Mouse (Mus musculus): ENCODE results near the gene Blvrb. TPM values are rescaled to one million over a fixed set of nuclear protein-coding genes. Genes with fewer than 3 reads are reported as not detected.
A peak's percentile ranks its signal among the peaks of the same experiment; 100 is the strongest.

Gene Blvrb
- polyA plus RNA-seq, 1 experiment from 2014 or later: 75.2 TPM

GRCm38 (mm10) chr7:27473835-27474489, 26.2 kb downstream of the Blvrb start:
- Histone ChIP-seq H3K27ac (replicated peaks; ENCODE audit: low read depth, low read length) (peak overlapping the region; percentile 95), H3K9ac (ENCODE audit: low read depth, low read length) (peak overlapping the region; percentile 80), H3K4me2 (ENCODE audit: low read depth, low read length) (peak overlapping the region; percentile 61), H3K27me3 (replicated peaks; ENCODE audit: control insufficient read depth, insufficient read depth, low read length) (no peaks in the 10 kb centered on the region), H3K4me3 (ENCODE audit: low read depth, low read length) (peak overlapping the region; percentile 72), H3K36me3 (ENCODE audit: control insufficient read depth, insufficient read depth, low read length) (peaks cover 15% of the 10 kb centered on the region), H3K4me1 (ENCODE audit: control insufficient read depth, insufficient read depth, low read length) (0 out of 2 replicates have a peak, but pooled peaks cover 5% of the 10 kb centered on the region), H3K9me3 (ENCODE audit: control insufficient read depth, low read length) (no peaks in the 10 kb centered on the region)
- WGBS: under 1% methylated on average over 34 of the region's 34 CpGs
- no peak for ATAC-seq (ENCODE audit: low read depth)
- no peak for DNase-seq (ENCODE audit: low spot score)

- WGBS: 2% methylated on average over 20 of the region's 23 CpGs
- peak; percentile 92 for ATAC-seq (ENCODE audit: low read depth)
These were observed 26.7 kb downstream of the Blvrb start for GRCm38 (mm10) chr7:27474490-27474954.

GRCm38 (mm10) chr7:27475596-27475995, 27.8 kb downstream of the Blvrb start:
- Histone ChIP-seq H3K9me3 (ENCODE audit: control insufficient read depth, low read length) (no peaks in the 10 kb centered on the region), H3K36me3 (ENCODE audit: control insufficient read depth, insufficient read depth, low read length) (peaks cover 15% of the 10 kb centered on the region), H3K4me1 (ENCODE audit: control insufficient read depth, insufficient read depth, low read length) (peaks cover 5% of the 10 kb centered on the region; the same call in 1 of the 2 replicates), H3K9ac (ENCODE audit: low read depth, low read length) (peak overlapping the region; percentile 80; the same call in 1 of the 2 replicates), H3K4me3 (ENCODE audit: low read depth, low read length) (peak overlapping the region; percentile 72; the same call in 1 of the 2 replicates), H3K4me2 (ENCODE audit: low read depth, low read length) (peak overlapping the region; percentile 61), H3K27me3 (replicated peaks; ENCODE audit: control insufficient read depth, insufficient read depth, low read length) (no peaks in the 10 kb centered on the region), H3K27ac (replicated peaks; ENCODE audit: low read depth, low read length) (no peak overlapping the region)
- DNase-seq (ENCODE audit: low spot score): no peak
- WGBS: 92% methylated on average over 2 of the region's 2 CpGs
- ATAC-seq (ENCODE audit: low read depth): no peak

More at GRCm38 (mm10) chr7:27474490-27474954, 26.7 kb downstream of the Blvrb start:
- Histone ChIP-seq H3K4me1 (ENCODE audit: control insufficient read depth, insufficient read depth, low read length) (0 out of 2 replicates have a peak, but pooled peaks cover 5% of the 10 kb centered on the region), H3K27me3 (replicated peaks; ENCODE audit: control insufficient read depth, insufficient read depth, low read length) (no peaks in the 10 kb centered on the region), H3K9me3 (ENCODE audit: control insufficient read depth, low read length) (no peaks in the 10 kb centered on the region), H3K4me3 (ENCODE audit: low read depth, low read length) (peak overlapping the region; percentile 72), H3K36me3 (ENCODE audit: control insufficient read depth, insufficient read depth, low read length) (peaks cover 15% of the 10 kb centered on the region), H3K27ac (replicated peaks; ENCODE audit: low read depth, low read length) (peak overlapping the region; percentile 95), H3K4me2 (ENCODE audit: low read depth, low read length) (peak overlapping the region; percentile 61), H3K9ac (ENCODE audit: low read depth, low read length) (peak overlapping the region; percentile 80)
- peak; percentile 100 for DNase-seq (ENCODE audit: low spot score)

- DNase-seq (ENCODE audit: low spot score): no peak
- no peak overlapping the region for H3K27ac ChIP-seq (replicated peaks; ENCODE audit: low read depth, low read length)
- no peak overlapping the region for H3K4me2 ChIP-seq (ENCODE audit: low read depth, low read length)
- H3K36me3 ChIP-seq (ENCODE audit: control insufficient read depth, insufficient read depth, low read length): peaks cover 15% of the 10 kb centered on the region
- H3K9ac ChIP-seq (ENCODE audit: low read depth, low read length): no peak overlapping the region
- no peak for ATAC-seq (ENCODE audit: low read depth)
- H3K4me3 ChIP-seq (ENCODE audit: low read depth, low read length): no peak overlapping the region
- H3K9me3 ChIP-seq (ENCODE audit: control insufficient read depth, low read length): no peaks in the 10 kb centered on the region
- 97% methylated on average over 14 of the region's 14 CpGs for WGBS
- no peaks in the 10 kb centered on the region for H3K27me3 ChIP-seq (replicated peaks; ENCODE audit: control insufficient read depth, insufficient read depth, low read length)
- peaks cover 6% of the 10 kb centered on the region for H3K4me1 ChIP-seq (ENCODE audit: control insufficient read depth, insufficient read depth, low read length)
These were observed 28.4 kb downstream of the Blvrb start for GRCm38 (mm10) chr7:27476098-27476635.

- Histone ChIP-seq H3K4me1 (ENCODE audit: control insufficient read depth, insufficient read depth, low read length) (peaks cover 12% of the 10 kb centered on the region), H3K9me3 (ENCODE audit: control insufficient read depth, low read length) (no peaks in the 10 kb centered on the region), H3K36me3 (ENCODE audit: control insufficient read depth, insufficient read depth, low read length) (peaks cover 15% of the 10 kb centered on the region), H3K27me3 (replicated peaks; ENCODE audit: control insufficient read depth, insufficient read depth, low read length) (no peaks in the 10 kb centered on the region), H3K4me2 (ENCODE audit: low read depth, low read length) (no peak overlapping the region), H3K27ac (replicated peaks; ENCODE audit: low read depth, low read length) (no peak overlapping the region), H3K4me3 (ENCODE audit: low read depth, low read length) (no peak overlapping the region), H3K9ac (ENCODE audit: low read depth, low read length) (no peak overlapping the region)
- ATAC-seq (ENCODE audit: low read depth) (no peak), DNase-seq (ENCODE audit: low spot score) (no peak)
- WGBS: 90% methylated on average over 7 of the region's 7 CpGs
These were observed 30.8 kb downstream of the Blvrb start for GRCm38 (mm10) chr7:27478561-27478960.

- Histone ChIP-seq H3K4me2 (ENCODE audit: low read depth, low read length) (no peak overlapping the region), H3K27ac (replicated peaks; ENCODE audit: low read depth, low read length) (no peak overlapping the region), H3K4me3 (ENCODE audit: low read depth, low read length) (no peak overlapping the region), H3K4me1 (ENCODE audit: control insufficient read depth, insufficient read depth, low read length) (peaks cover 12% of the 10 kb centered on the region), H3K9ac (ENCODE audit: low read depth, low read length) (no peak overlapping the region), H3K27me3 (replicated peaks; ENCODE audit: control insufficient read depth, insufficient read depth, low read length) (no peaks in the 10 kb centered on the region), H3K9me3 (ENCODE audit: control insufficient read depth, low read length) (no peaks in the 10 kb centered on the region), H3K36me3 (ENCODE audit: control insufficient read depth, insufficient read depth, low read length) (peaks cover 15% of the 10 kb centered on the region)
- ATAC-seq (ENCODE audit: low read depth): no peak
- DNase-seq (ENCODE audit: low spot score): no peak
- 77% methylated on average over 1 of the region's 1 CpGs for WGBS
These were observed 32.0 kb downstream of the Blvrb start for GRCm38 (mm10) chr7:27479750-27480149.

- Histone ChIP-seq H3K9me3 (ENCODE audit: control insufficient read depth, low read length) (no peaks in the 10 kb centered on the region), H3K27ac (replicated peaks; ENCODE audit: low read depth, low read length) (peak overlapping the region; percentile 84), H3K4me1 (ENCODE audit: control insufficient read depth, insufficient read depth, low read length) (peaks cover 7% of the 10 kb centered on the region), H3K4me3 (ENCODE audit: low read depth, low read length) (no peak overlapping the region), H3K36me3 (ENCODE audit: control insufficient read depth, insufficient read depth, low read length) (peaks cover 15% of the 10 kb centered on the region), H3K9ac (ENCODE audit: low read depth, low read length) (peak overlapping the region; percentile 56; the same call in 1 of the 2 replicates), H3K4me2 (ENCODE audit: low read depth, low read length) (peak overlapping the region; percentile 66; the same call in 1 of the 2 replicates), H3K27me3 (replicated peaks; ENCODE audit: control insufficient read depth, insufficient read depth, low read length) (no peaks in the 10 kb centered on the region)
- DNase-seq (ENCODE audit: low spot score) (no peak), ATAC-seq (ENCODE audit: low read depth) (no peak)
- 54% methylated on average over 3 of the region's 3 CpGs for WGBS
These were observed 32.7 kb downstream of the Blvrb start for GRCm38 (mm10) chr7:27480506-27480905.

- Histone ChIP-seq H3K4me1 (ENCODE audit: control insufficient read depth, insufficient read depth, low read length) (peaks cover 7% of the 10 kb centered on the region), H3K9ac (ENCODE audit: low read depth, low read length) (peak overlapping the region; percentile 56), H3K4me2 (ENCODE audit: low read depth, low read length) (peak overlapping the region; percentile 66), H3K4me3 (ENCODE audit: low read depth, low read length) (peak overlapping the region; percentile 30), H3K27ac (replicated peaks; ENCODE audit: low read depth, low read length) (peak overlapping the region; percentile 84), H3K9me3 (ENCODE audit: control insufficient read depth, low read length) (no peaks in the 10 kb centered on the region), H3K27me3 (replicated peaks; ENCODE audit: control insufficient read depth, insufficient read depth, low read length) (no peaks in the 10 kb centered on the region), H3K36me3 (ENCODE audit: control insufficient read depth, insufficient read depth, low read length) (peaks cover 12% of the 10 kb centered on the region)
- no peak for DNase-seq (ENCODE audit: low spot score)
- WGBS: 5% methylated on average over 10 of the region's 11 CpGs
- ATAC-seq (ENCODE audit: low read depth): no peak; the same call in 1 of the 2 replicates
These were observed 33.3 kb downstream of the Blvrb start for GRCm38 (mm10) chr7:27480927-27481626.

All from embryonic facial prominence, embryonic 14.5 days (tissue).